Mouse (Mus musculus): ENCODE results near the gene Arhgef7. TPM values are rescaled to one million over a fixed set of nuclear protein-coding genes. Genes with fewer than 3 reads are reported as not detected.

Gene Arhgef7
- total RNA-seq (2021) (100 to 1,000 TPM; 114 to 117 TPM), polyA plus RNA-seq (2012; rRNA removed) (59.7 and 68.7 TPM in 2 replicates)
- long read RNA-seq, full-length matches to known transcripts = 2 of 23 reads
- long read RNA-seq, partial matches to known transcripts = 4 of 23 reads
- long read RNA-seq, other reads (novel, unspliced or antisense) = 17 of 23 reads

DNA sequence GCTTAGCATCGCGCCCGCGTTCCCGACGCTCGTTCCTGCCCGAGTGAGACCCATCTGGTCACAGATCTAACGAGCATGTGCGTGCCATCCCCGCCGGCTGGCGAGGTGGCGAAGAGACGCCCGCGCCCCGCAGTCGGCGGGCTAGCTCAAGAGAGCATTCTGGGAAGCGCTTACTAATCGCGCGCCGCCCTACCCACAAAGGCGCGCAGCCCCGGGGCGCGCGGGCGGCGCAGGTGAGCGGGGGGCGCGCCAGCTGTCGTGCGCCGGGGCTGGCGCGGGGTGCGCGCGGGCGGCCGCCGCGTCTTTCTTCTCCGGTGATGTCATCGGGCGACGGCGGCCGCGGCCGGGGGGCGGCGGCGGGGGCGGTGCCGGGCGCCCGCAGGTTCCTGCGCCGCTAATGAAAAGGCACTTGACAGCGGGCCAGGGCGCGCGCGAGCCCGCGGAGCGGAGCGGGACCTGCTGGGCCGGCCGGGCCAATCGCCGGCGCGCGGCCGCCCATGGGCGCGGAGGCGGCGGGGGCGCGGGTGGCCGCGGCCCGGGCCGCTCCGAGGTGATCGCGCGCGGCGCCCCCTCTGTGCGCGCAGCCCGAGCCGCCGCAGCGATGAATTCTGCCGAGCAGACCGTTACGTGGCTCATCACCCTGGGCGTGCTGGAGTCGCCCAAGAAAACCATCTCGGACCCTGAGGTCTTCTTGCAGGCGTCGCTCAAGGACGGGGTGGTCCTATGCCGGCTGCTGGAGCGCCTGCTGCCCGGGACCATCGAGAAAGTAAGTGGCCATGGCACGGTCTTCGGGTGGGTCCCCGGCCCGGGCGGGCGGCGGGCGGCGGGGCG, at the start of gene Arhgef7:
TSS of gene Arhgef7 (plus strand) at position 71 of the 831 bp plus-strand sequence.
- no peaks in the 10 kb centered on the region; the same call in 1 of the 2 replicates for H3K27me3 ChIP-seq (ENCODE audit: control insufficient read depth, insufficient read depth, low read length)
- peak; percentile 62 to 73 for DNase-seq
- peak within 1 kb of the TSS; percentile 50 for H3K4me3 ChIP-seq
- H3K79me2 ChIP-seq (replicated peaks; ENCODE audit: control insufficient read depth, insufficient read depth, low read length) = no peaks in the 10 kb centered on the region
- peak within 1 kb of the TSS; percentile 94 for H3K9ac ChIP-seq (ENCODE audit: low read depth, low read length)
- no peaks in the 10 kb centered on the region for H3K36me3 ChIP-seq (ENCODE audit: control insufficient read depth, insufficient read depth, low read length)
- peak within 1 kb of the TSS; percentile 80 for H3K27ac ChIP-seq
- WGBS = 1% methylated on average over 123 of the region's 127 CpGs
- intact Hi-C loops (cut with DNase I) = loop anchor here (2.0 kb wide), 1 partner anchor 21 kb away; no protein-coding TSS in a partner anchor
- peaks cover 1% of the 10 kb centered on the region; the same call in 1 of the 2 replicates for H3K4me1 ChIP-seq (ENCODE audit: control insufficient read depth, insufficient read depth, low read length)
- no peak for TF ChIP-seq CTCF (IDR thresholded peaks at IDR 0.05)
- 0 out of 2 replicates have a peak, but pooled peaks have one; percentile 17 for TF ChIP-seq POLR2A (IDR thresholded peaks at IDR 0.05; ENCODE audit: insufficient read depth, low read depth, low read length)

DNA sequence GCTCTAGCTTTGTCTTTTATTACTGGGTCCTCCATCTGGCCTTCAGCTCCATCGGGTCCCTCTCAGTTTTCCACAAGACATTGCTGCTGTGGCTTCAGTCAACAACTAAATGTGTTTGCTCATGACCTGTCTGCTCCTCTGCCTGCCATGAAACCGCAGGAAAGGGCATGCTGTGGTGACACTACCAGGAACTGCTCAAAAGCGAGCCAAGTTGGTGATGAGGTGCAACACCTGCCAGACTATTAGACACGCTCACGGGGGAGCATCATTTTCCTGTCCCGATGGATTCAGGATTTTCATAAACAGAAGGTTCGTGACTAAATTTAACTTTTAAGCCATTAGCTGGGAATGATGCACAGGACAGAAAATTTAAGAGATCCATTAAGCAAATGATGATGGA, 43.0 kb upstream of the Arhgef7 start:
- 86% methylated on average over 7 of the region's 7 CpGs for WGBS
- no peaks in the 10 kb centered on the region for H3K27me3 ChIP-seq (ENCODE audit: control insufficient read depth, insufficient read depth, low read length)
- H3K9ac ChIP-seq (ENCODE audit: low read depth, low read length) = no peak overlapping the region
- no peaks in the 10 kb centered on the region for H3K79me2 ChIP-seq (replicated peaks; ENCODE audit: control insufficient read depth, insufficient read depth, low read length)
- no peak for DNase-seq
- TF ChIP-seq POLR2A (IDR thresholded peaks at IDR 0.05; ENCODE audit: insufficient read depth, low read depth, low read length) (no peak), EP300 (IDR thresholded peaks at IDR 0.05; ENCODE audit: insufficient read depth, low read depth, low read length) (no peak), CTCF (IDR thresholded peaks at IDR 0.05) (no peak)
- intact Hi-C loops (cut with DNase I) = no loop called here
- H3K36me3 ChIP-seq (ENCODE audit: control insufficient read depth, insufficient read depth, low read length) = no peaks in the 10 kb centered on the region
- no peak overlapping the region for H3K4me3 ChIP-seq
- no peaks in the 10 kb centered on the region for H3K4me1 ChIP-seq (ENCODE audit: control insufficient read depth, insufficient read depth, low read length)
- no peak overlapping the region for H3K27ac ChIP-seq

DNA sequence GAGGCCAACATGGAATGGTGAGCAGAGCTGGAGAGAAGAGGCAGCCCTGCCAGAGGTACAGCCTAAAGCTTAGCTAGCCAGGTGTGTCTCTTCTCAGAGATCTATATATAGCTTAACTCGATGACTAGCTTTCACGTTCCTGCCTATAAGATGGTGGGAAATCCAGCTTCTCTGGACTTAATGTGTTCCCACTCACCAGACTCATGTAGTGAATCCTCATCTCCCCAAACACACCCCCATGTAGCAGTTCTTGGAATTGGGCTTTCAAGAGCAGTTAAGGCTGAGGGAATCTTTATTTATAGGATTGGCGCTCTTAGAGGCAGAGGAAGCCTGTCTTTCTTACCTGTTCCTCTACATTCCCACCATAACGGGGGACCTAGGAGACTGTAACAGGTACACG, 40.3 kb upstream of the Arhgef7 start:
- intact Hi-C loops (cut with DNase I) = no loop called here
- H3K27me3 ChIP-seq (ENCODE audit: control insufficient read depth, insufficient read depth, low read length) = no peaks in the 10 kb centered on the region
- TF ChIP-seq POLR2A (IDR thresholded peaks at IDR 0.05; ENCODE audit: insufficient read depth, low read depth, low read length) = no peak
- TF ChIP-seq EP300 (IDR thresholded peaks at IDR 0.05; ENCODE audit: insufficient read depth, low read depth, low read length) = no peak
- TF ChIP-seq CTCF (IDR thresholded peaks at IDR 0.05) = no peak
- H3K27ac ChIP-seq = no peak overlapping the region
- DNase-seq = no peak
- no peak overlapping the region for H3K9ac ChIP-seq (ENCODE audit: low read depth, low read length)
- no peaks in the 10 kb centered on the region for H3K36me3 ChIP-seq (ENCODE audit: control insufficient read depth, insufficient read depth, low read length)
- no peaks in the 10 kb centered on the region for H3K4me1 ChIP-seq (ENCODE audit: control insufficient read depth, insufficient read depth, low read length)
- H3K79me2 ChIP-seq (replicated peaks; ENCODE audit: control insufficient read depth, insufficient read depth, low read length) = no peaks in the 10 kb centered on the region
- H3K4me3 ChIP-seq = no peak overlapping the region
- 86% methylated on average over 5 of the region's 5 CpGs for WGBS

DNA sequence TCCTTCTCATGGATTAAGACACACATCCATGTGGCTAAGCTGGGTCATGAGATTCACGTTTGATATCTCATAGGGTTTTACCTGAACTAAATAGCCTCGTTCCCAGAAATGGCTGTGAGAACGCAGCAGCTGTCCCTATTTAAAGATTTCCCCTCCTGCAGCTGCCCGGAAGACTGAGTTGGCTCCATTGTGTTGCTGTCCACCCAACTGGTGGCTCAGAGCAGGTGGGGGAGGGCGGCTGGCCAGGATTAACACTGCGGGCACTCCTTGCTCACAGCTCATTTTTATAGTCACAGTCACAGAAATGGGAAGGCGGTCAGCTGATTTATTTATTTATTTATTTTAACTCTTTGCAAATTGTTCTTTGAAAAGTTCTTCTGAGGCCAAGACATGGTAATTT, 37.6 kb upstream of the Arhgef7 start:
- Histone ChIP-seq H3K27ac (no peak overlapping the region), H3K27me3 (ENCODE audit: control insufficient read depth, insufficient read depth, low read length) (no peaks in the 10 kb centered on the region), H3K4me3 (no peak overlapping the region), H3K79me2 (replicated peaks; ENCODE audit: control insufficient read depth, insufficient read depth, low read length) (no peaks in the 10 kb centered on the region), H3K4me1 (ENCODE audit: control insufficient read depth, insufficient read depth, low read length) (no peaks in the 10 kb centered on the region), H3K9ac (ENCODE audit: low read depth, low read length) (no peak overlapping the region), H3K36me3 (ENCODE audit: control insufficient read depth, insufficient read depth, low read length) (no peaks in the 10 kb centered on the region)
- WGBS = 39% methylated on average over 7 of the region's 7 CpGs
- no peak for DNase-seq
- TF ChIP-seq EP300 (IDR thresholded peaks at IDR 0.05; ENCODE audit: insufficient read depth, low read depth, low read length) (no peak), CTCF (IDR thresholded peaks at IDR 0.05) (no peak), POLR2A (IDR thresholded peaks at IDR 0.05; ENCODE audit: insufficient read depth, low read depth, low read length) (no peak)
- intact Hi-C loops (cut with DNase I) = loop anchor here (5.0 kb wide), 1 partner anchor 53 kb away; the partner anchor contains the start of gene Ankrd10

DNA sequence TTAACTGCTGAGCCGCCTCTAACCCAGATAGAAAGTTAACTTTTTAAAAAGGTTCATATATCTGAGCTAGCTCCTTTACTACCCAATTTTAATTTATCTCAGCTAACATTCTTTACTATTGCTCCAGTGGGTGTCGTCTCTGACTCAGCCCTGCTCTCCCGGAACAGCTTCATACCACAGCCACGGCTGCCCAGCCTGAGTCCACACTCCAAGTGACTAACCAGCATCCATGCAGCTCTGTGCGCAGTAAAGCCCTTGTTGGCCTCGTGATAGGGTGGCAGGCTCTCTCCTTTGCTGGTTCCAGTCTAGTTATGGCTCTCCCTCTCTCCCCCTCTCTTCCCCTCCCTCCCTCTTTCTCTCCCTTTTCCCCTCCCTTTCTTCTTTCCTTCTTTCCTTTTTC, 36.2 kb upstream of the Arhgef7 start:
- Histone ChIP-seq H3K27ac (no peak overlapping the region), H3K36me3 (ENCODE audit: control insufficient read depth, insufficient read depth, low read length) (no peaks in the 10 kb centered on the region), H3K27me3 (ENCODE audit: control insufficient read depth, insufficient read depth, low read length) (no peaks in the 10 kb centered on the region), H3K79me2 (replicated peaks; ENCODE audit: control insufficient read depth, insufficient read depth, low read length) (no peaks in the 10 kb centered on the region), H3K9ac (ENCODE audit: low read depth, low read length) (no peak overlapping the region), H3K4me1 (ENCODE audit: control insufficient read depth, insufficient read depth, low read length) (no peaks in the 10 kb centered on the region), H3K4me3 (no peak overlapping the region)
- TF ChIP-seq CTCF (IDR thresholded peaks at IDR 0.05) (no peak), EP300 (IDR thresholded peaks at IDR 0.05; ENCODE audit: insufficient read depth, low read depth, low read length) (no peak), POLR2A (IDR thresholded peaks at IDR 0.05; ENCODE audit: insufficient read depth, low read depth, low read length) (no peak)
- 85% methylated on average over 6 of the region's 6 CpGs for WGBS
- DNase-seq = no peak
- intact Hi-C loops (cut with DNase I) = loop anchor here (5.0 kb wide), 1 partner anchor 54 kb away; the partner anchor contains the start of gene Ankrd10

DNA sequence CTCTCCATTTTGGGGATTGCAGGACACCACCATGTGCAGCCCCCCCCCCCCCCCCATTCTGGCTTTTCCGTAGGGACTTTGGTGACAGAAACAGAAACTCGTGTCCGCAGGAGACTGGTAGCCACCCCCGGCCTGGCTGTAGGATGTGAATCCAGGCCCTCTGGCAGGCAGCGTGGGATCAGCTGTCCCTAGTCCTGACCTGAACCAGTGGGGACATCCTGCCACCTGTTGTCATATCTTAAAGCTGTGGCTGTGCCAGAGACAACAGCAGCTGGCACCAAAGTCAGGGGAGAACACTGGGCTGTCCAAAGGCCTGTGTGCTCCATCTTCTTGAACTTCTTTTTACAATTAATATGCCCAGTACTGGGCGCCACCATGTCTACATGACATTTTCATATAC, 35.8 kb upstream of the Arhgef7 start:
- Histone ChIP-seq H3K4me3 (no peak overlapping the region), H3K4me1 (ENCODE audit: control insufficient read depth, insufficient read depth, low read length) (no peaks in the 10 kb centered on the region), H3K36me3 (ENCODE audit: control insufficient read depth, insufficient read depth, low read length) (no peaks in the 10 kb centered on the region), H3K27ac (no peak overlapping the region), H3K79me2 (replicated peaks; ENCODE audit: control insufficient read depth, insufficient read depth, low read length) (no peaks in the 10 kb centered on the region), H3K27me3 (ENCODE audit: control insufficient read depth, insufficient read depth, low read length) (no peaks in the 10 kb centered on the region), H3K9ac (ENCODE audit: low read depth, low read length) (no peak overlapping the region)
- 45% methylated on average over 6 of the region's 6 CpGs for WGBS
- intact Hi-C loops (cut with DNase I) = loop anchor here (5.0 kb wide), 1 partner anchor 54 kb away; the partner anchor contains the start of gene Ankrd10
- DNase-seq = peak in 1 of 2 experiments; percentile 40
- TF ChIP-seq CTCF (IDR thresholded peaks at IDR 0.05) = no peak
- TF ChIP-seq EP300 (IDR thresholded peaks at IDR 0.05; ENCODE audit: insufficient read depth, low read depth, low read length) = 0 out of 2 replicates have a peak, but pooled peaks have one; percentile 40
- no peak for TF ChIP-seq POLR2A (IDR thresholded peaks at IDR 0.05; ENCODE audit: insufficient read depth, low read depth, low read length)
